Mouse (Mus musculus) small intestine, adult 2 months (tissue): ENCODE measurements at regions not wholly inside any gene's neighbourhood (a gene's known extent, or its start where the extent isn't known, plus 50 kb on each side); places are given as distances from the start of the nearest gene placed in this dataset.

Experiments
- CTCF ChIP-seq: fragments of 200-500 bp; IDR thresholded peaks from 2 replicates; pipeline ENCODE4 v1.5.1; 2012; ENCODE audit warnings: low read depth, mild to moderate bottlenecking, control low read depth, inconsistent platforms, low read length, moderate library complexity, mixed read lengths; ENCODE audit not compliant: insufficient replicate concordance, insufficient read length; ENCODE audit errors: extremely low read depth
- POLR2A ChIP-seq: fragments of 200-500 bp; IDR thresholded peaks from 2 replicates; pipeline ENCODE4 v1.6.1; 2012; ENCODE audit warnings: low read depth, mild to moderate bottlenecking, control low read depth, inconsistent platforms, low read length, moderate library complexity

- TF ChIP-seq POLR2A (no peak), CTCF (no peak)
Measured at GRCm38 (mm10) chr7:136590947-136591346, 303.5 kb upstream of the Mgmt start.
